Mouse (Mus musculus) myocyte (in vitro differentiated cells): ENCODE measurements at regions not wholly inside any gene's neighbourhood (a gene's known extent, or its start where the extent isn't known, plus 50 kb on each side); places are given as distances from the start of the nearest gene placed in this dataset.

Experiments
- H3K27me3 ChIP-seq: one replicate; pipeline ENCODE4 v1.6.1; 2011; ENCODE audit not compliant: control insufficient read depth, insufficient read depth, insufficient read length
- H3K36me3 ChIP-seq: one replicate; pipeline ENCODE4 v1.6.1; 2011; ENCODE audit not compliant: control insufficient read depth, insufficient read depth
- H3K4me2 ChIP-seq: one replicate; pipeline ENCODE4 v1.6.1; 2011; ENCODE audit warnings: low read depth, control low read depth
- H3K4me3 ChIP-seq: one replicate; pipeline ENCODE4 v1.5.1; 2011; ENCODE audit warnings: mild to moderate bottlenecking, control low read depth, moderate library complexity
- H3K79me2 ChIP-seq: one replicate; pipeline ENCODE4 v1.6.1; 2011; ENCODE audit not compliant: control insufficient read depth, insufficient read depth
- H3ac ChIP-seq: one replicate; pipeline ENCODE4 v1.6.1; 2011; ENCODE audit not compliant: control insufficient read depth, insufficient read length
- CEBPB ChIP-seq: IDR thresholded peaks from 2 replicates; pipeline ENCODE4 v1.6.1; 2011; ENCODE audit warnings: mild to moderate bottlenecking, moderate library complexity; ENCODE audit not compliant: poor library complexity, insufficient read depth, severe bottlenecking
- E2F4 ChIP-seq: IDR thresholded peaks from one replicate; pipeline ENCODE4 v1.6.1; 2011; ENCODE audit warnings: mild to moderate bottlenecking, control low read depth, moderate library complexity; ENCODE audit not compliant: insufficient read depth
- MAX ChIP-seq: IDR thresholded peaks from one replicate; pipeline ENCODE4 v1.6.1; 2011; ENCODE audit warnings: low read depth, mild to moderate bottlenecking, control low read depth
- MYOD1 ChIP-seq, 3 experiments: IDR thresholded peaks; one replicate each; pipeline ENCODE4 v1.6.1; 2011; ENCODE audit warnings: control low read depth in 2 of 3, low read depth in 2 of 3, mild to moderate bottlenecking in 2 of 3, moderate library complexity in 1 of 3; ENCODE audit not compliant: insufficient read length in 2 of 3, control insufficient read depth in 1 of 3
- MYOG ChIP-seq, 3 experiments: IDR thresholded peaks; one replicate each; pipeline ENCODE4 v1.6.1; 2011; ENCODE audit warnings: control low read depth in 2 of 3, low read depth in 2 of 3, mild to moderate bottlenecking in 2 of 3; ENCODE audit not compliant: insufficient read length in 2 of 3, control insufficient read depth in 1 of 3, insufficient read depth in 1 of 3
- POLR2A ChIP-seq: IDR thresholded peaks from one replicate; pipeline ENCODE4 v1.6.1; 2011; ENCODE audit warnings: low read depth, mild to moderate bottlenecking, control low read depth, moderate library complexity; ENCODE audit not compliant: insufficient read length
- POLR2AphosphoS2 ChIP-seq: IDR thresholded peaks from one replicate; pipeline ENCODE4 v1.6.1; 2011; ENCODE audit warnings: low read depth, control low read depth; ENCODE audit not compliant: insufficient read length
- REST ChIP-seq: IDR thresholded peaks from one replicate; pipeline ENCODE4 v1.6.1; 2011; ENCODE audit warnings: mild to moderate bottlenecking, control low read depth, moderate library complexity; ENCODE audit not compliant: insufficient read depth, insufficient read length
- SRF ChIP-seq: IDR thresholded peaks from one replicate; pipeline ENCODE4 v1.6.1; 2011; ENCODE audit warnings: low read depth; ENCODE audit not compliant: control insufficient read depth, insufficient read length
- TCF12 ChIP-seq: IDR thresholded peaks from one replicate; pipeline ENCODE4 v1.6.1; 2011; ENCODE audit warnings: mild to moderate bottlenecking, control low read depth; ENCODE audit not compliant: poor library complexity, insufficient read depth, severe bottlenecking
- TCF3 ChIP-seq: IDR thresholded peaks from one replicate; pipeline ENCODE4 v1.6.1; 2011; ENCODE audit warnings: low read depth, control low read depth; ENCODE audit not compliant: insufficient read length
- USF1 ChIP-seq: IDR thresholded peaks from one replicate; pipeline ENCODE4 v1.6.1; 2011; ENCODE audit warnings: low read depth, mild to moderate bottlenecking, control low read depth, moderate library complexity

DNA sequence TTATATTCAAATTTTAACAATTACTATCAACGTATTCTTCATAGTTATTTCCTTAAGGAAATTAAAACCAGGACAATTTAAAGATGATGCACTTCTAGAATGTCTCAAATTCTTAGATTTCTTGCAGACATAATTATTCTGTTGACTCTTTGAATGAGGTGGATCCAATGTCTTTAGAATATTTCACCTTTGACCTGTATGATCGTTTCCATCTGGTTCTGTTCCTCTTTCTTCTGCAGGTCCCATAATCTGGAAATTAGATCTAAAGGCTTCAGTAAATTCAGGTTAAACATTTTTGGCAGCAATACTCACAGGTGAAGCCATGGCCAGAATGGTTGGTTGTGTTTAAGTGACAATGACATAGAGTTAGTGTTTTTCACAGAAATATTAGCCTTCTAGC, 982.4 kb downstream of the Car8 start:
- TF ChIP-seq MYOG (IDR thresholded peaks at IDR 0.05; ENCODE audit: control insufficient read depth in 1 of 3, insufficient read depth in 1 of 3, insufficient read length in 2 of 3, low read depth in 2 of 3): no peak
- no peak for TF ChIP-seq POLR2A

GRCm38 (mm10) chr4:7253616-7254015, 985.2 kb downstream of the Car8 start:
- no peaks in the 10 kb centered on the region for H3K79me2 ChIP-seq
- no peak overlapping the region for H3ac ChIP-seq
- no peaks in the 10 kb centered on the region for H3K27me3 ChIP-seq
- no peak for TF ChIP-seq TCF3
- no peak for TF ChIP-seq REST
- TF ChIP-seq USF1: no peak
- no peak for TF ChIP-seq POLR2A
- no peak for TF ChIP-seq TCF12
- no peak for TF ChIP-seq SRF
- TF ChIP-seq MYOG (IDR thresholded peaks at IDR 0.05; ENCODE audit: control insufficient read depth in 1 of 3, insufficient read depth in 1 of 3, insufficient read length in 2 of 3, low read depth in 2 of 3): no peak
- TF ChIP-seq E2F4: no peak
- TF ChIP-seq MYOD1 (IDR thresholded peaks at IDR 0.05; ENCODE audit: control insufficient read depth in 1 of 3, insufficient read length in 2 of 3, low read depth in 2 of 3): no peak
- no peak for TF ChIP-seq MAX
- no peak for TF ChIP-seq POLR2AphosphoS2
- TF ChIP-seq CEBPB: no peak
- H3K4me2 ChIP-seq: no peak overlapping the region
- H3K4me3 ChIP-seq: no peak overlapping the region
- H3K36me3 ChIP-seq: no peaks in the 10 kb centered on the region

More for the DNA sequence above, 982.4 kb downstream of the Car8 start:
- no peak overlapping the region for H3ac ChIP-seq
- no peaks in the 10 kb centered on the region for H3K36me3 ChIP-seq
- H3K79me2 ChIP-seq: no peaks in the 10 kb centered on the region
- H3K27me3 ChIP-seq: no peaks in the 10 kb centered on the region
- H3K4me3 ChIP-seq: no peak overlapping the region
- H3K4me2 ChIP-seq: no peak overlapping the region

- Histone ChIP-seq H3K36me3 (no peaks in the 10 kb centered on the region), H3K4me3 (no peak overlapping the region), H3K79me2 (no peaks in the 10 kb centered on the region), H3ac (no peak overlapping the region), H3K4me2 (no peak overlapping the region), H3K27me3 (no peaks in the 10 kb centered on the region)
- no peak for TF ChIP-seq E2F4
- no peak for TF ChIP-seq TCF12
- no peak for TF ChIP-seq MYOD1 (IDR thresholded peaks at IDR 0.05; ENCODE audit: control insufficient read depth in 1 of 3, insufficient read length in 2 of 3, low read depth in 2 of 3)
- TF ChIP-seq POLR2A: no peak
- no peak for TF ChIP-seq USF1
- TF ChIP-seq SRF: no peak
- TF ChIP-seq CEBPB: no peak
- TF ChIP-seq TCF3: no peak
- TF ChIP-seq MAX: no peak
- TF ChIP-seq MYOG (IDR thresholded peaks at IDR 0.05; ENCODE audit: control insufficient read depth in 1 of 3, insufficient read depth in 1 of 3, insufficient read length in 2 of 3, low read depth in 2 of 3): no peak
- no peak for TF ChIP-seq POLR2AphosphoS2
- no peak for TF ChIP-seq REST
Measured at GRCm38 (mm10) chr4:7251641-7252040, 987.2 kb downstream of the Car8 start.

- H3K4me2 ChIP-seq: no peak overlapping the region
- H3K79me2 ChIP-seq: no peaks in the 10 kb centered on the region
- no peak for TF ChIP-seq POLR2A
- no peak for TF ChIP-seq REST
- no peak for TF ChIP-seq CEBPB
- no peak for TF ChIP-seq TCF12
- no peak for TF ChIP-seq MAX
- TF ChIP-seq POLR2AphosphoS2: no peak
- TF ChIP-seq MYOG (IDR thresholded peaks at IDR 0.05; ENCODE audit: control insufficient read depth in 1 of 3, insufficient read depth in 1 of 3, insufficient read length in 2 of 3, low read depth in 2 of 3): no peak
- no peak for TF ChIP-seq USF1
- no peak for TF ChIP-seq TCF3
- TF ChIP-seq MYOD1 (IDR thresholded peaks at IDR 0.05; ENCODE audit: control insufficient read depth in 1 of 3, insufficient read length in 2 of 3, low read depth in 2 of 3): no peak
- no peak for TF ChIP-seq SRF
- TF ChIP-seq E2F4: no peak
- H3K27me3 ChIP-seq: no peaks in the 10 kb centered on the region
- H3ac ChIP-seq: no peak overlapping the region
- H3K4me3 ChIP-seq: no peak overlapping the region
- H3K36me3 ChIP-seq: no peaks in the 10 kb centered on the region
Measured at GRCm38 (mm10) chr4:7247816-7248215, 991.0 kb downstream of the Car8 start.

GRCm38 (mm10) chr4:7247244-7247643, 991.6 kb downstream of the Car8 start:
- H3K36me3 ChIP-seq: no peaks in the 10 kb centered on the region
- H3ac ChIP-seq: no peak overlapping the region
- H3K79me2 ChIP-seq: no peaks in the 10 kb centered on the region
- H3K27me3 ChIP-seq: no peaks in the 10 kb centered on the region
- H3K4me3 ChIP-seq: no peak overlapping the region
- TF ChIP-seq SRF (no peak), REST (no peak)
- H3K4me2 ChIP-seq: no peak overlapping the region
